Mouse (Mus musculus) large intestine, adult 2 months (tissue): ENCODE results near the gene Gphb5. TPM values are rescaled to one million over a fixed set of nuclear protein-coding genes. Genes with fewer than 3 reads are reported as not detected.
"Not testable (repeated sequence)": the region's sequence is repeated elsewhere in the genome, so short reads cannot be mapped to it uniquely, and the experiment has no call there.

ENCODE experiments used
- DNase-seq: peaks from one replicate; pipeline ENCODE4 v3.0.0-alpha.2; 2012; ENCODE audit warnings: low read depth, low spot score
- WGBS: fragments of 180-500 bp; shearing (Covaris S2); methylation state at CpG from one replicate; pipeline ENCODE4 v1.1.7; 2018; 5-methylcytosine and 5-hydroxymethylcytosine counted together
- polyA plus RNA-seq: library from polyadenylated mRNA; depleted of rRNA; stranded (reverse); fragments of >200 nt; gene quantifications from 2 replicates; pipeline ENCODE4 v1.2.3, GENCODE M21; 2012; rRNA removed

Gene Gphb5
- not detected in 2 replicates for polyA plus RNA-seq

GRCm38 (mm10) chr12:75416681-75417080 is at the start of gene Gphb5:
Gene Gphb5, minus strand, starts transcription at chr12:75416781.
- WGBS: 82% methylated on average over 4 of the region's 4 CpGs

GRCm38 (mm10) chr12:75466206-75466605 is 49.6 kb upstream of the Gphb5 start:
- 85% methylated on average over 7 of the region's 7 CpGs for WGBS
- no peak for DNase-seq

More at GRCm38 (mm10) chr12:75416681-75417080, at the start of gene Gphb5:
- no peak for DNase-seq

- no peak for DNase-seq
- 80% methylated on average over 9 of the region's 9 CpGs for WGBS
Measured at GRCm38 (mm10) chr12:75464016-75464769, 47.6 kb upstream of the Gphb5 start.

- DNase-seq: no peak
- 84% methylated on average over 5 of the region's 5 CpGs for WGBS
Measured at GRCm38 (mm10) chr12:75460561-75460960, 44.0 kb upstream of the Gphb5 start.

- 85% methylated on average over 5 of the region's 5 CpGs for WGBS
- DNase-seq: no peak
Measured at GRCm38 (mm10) chr12:75459656-75460055, 43.1 kb upstream of the Gphb5 start.

- DNase-seq: no peak
- 84% methylated on average over 6 of the region's 6 CpGs for WGBS
Measured at GRCm38 (mm10) chr12:75453441-75453840, 36.9 kb upstream of the Gphb5 start.

- DNase-seq: no peak
- 80% methylated on average over 4 of the region's 4 CpGs for WGBS
Measured at GRCm38 (mm10) chr12:75453027-75453426, 36.4 kb upstream of the Gphb5 start.

GRCm38 (mm10) chr12:75450592-75450991 is 34.0 kb upstream of the Gphb5 start:
- 59% methylated on average over 8 of the region's 8 CpGs for WGBS
- DNase-seq: no peak

GRCm38 (mm10) chr12:75450011-75450410 is 33.4 kb upstream of the Gphb5 start:
- no peak for DNase-seq
- 18% methylated on average over 14 of the region's 14 CpGs for WGBS

- 55% methylated on average over 6 of the region's 6 CpGs for WGBS
Measured at GRCm38 (mm10) chr12:75449475-75449966, 32.9 kb upstream of the Gphb5 start.

GRCm38 (mm10) chr12:75448921-75449320 is 32.3 kb upstream of the Gphb5 start:
- 61% methylated on average over 5 of the region's 5 CpGs for WGBS
- no peak for DNase-seq

More at GRCm38 (mm10) chr12:75449475-75449966, 32.9 kb upstream of the Gphb5 start:
- DNase-seq: no peak

GRCm38 (mm10) chr12:75446245-75446644 is 29.7 kb upstream of the Gphb5 start:
- no peak for DNase-seq
- WGBS: 72% methylated on average over 7 of the region's 7 CpGs

GRCm38 (mm10) chr12:75432400-75432799 is 15.8 kb upstream of the Gphb5 start:
- DNase-seq: not testable (repeated sequence)
- WGBS: 80% methylated on average over 6 of the region's 6 CpGs

GRCm38 (mm10) chr12:75429685-75430396 is 13.3 kb upstream of the Gphb5 start:
- no peak for DNase-seq
- WGBS: 36% methylated on average over 1 of the region's 1 CpGs

- DNase-seq: no peak
- 93% methylated on average over 6 of the region's 6 CpGs for WGBS
Measured at GRCm38 (mm10) chr12:75428719-75429118, 12.1 kb upstream of the Gphb5 start.

- DNase-seq: no peak
- 77% methylated on average over 7 of the region's 7 CpGs for WGBS
Measured at GRCm38 (mm10) chr12:75425882-75426281, 9.3 kb upstream of the Gphb5 start.

GRCm38 (mm10) chr12:75424817-75425216 is 8.2 kb upstream of the Gphb5 start:
- no peak for DNase-seq
- 78% methylated on average over 4 of the region's 4 CpGs for WGBS

- no peak for DNase-seq
- 59% methylated on average over 7 of the region's 7 CpGs for WGBS
Measured at GRCm38 (mm10) chr12:75424359-75424758, 7.8 kb upstream of the Gphb5 start.

GRCm38 (mm10) chr12:75414991-75415390 is 1.6 kb downstream of the Gphb5 start:
- no peak for DNase-seq
- 64% methylated on average over 6 of the region's 6 CpGs for WGBS

- WGBS: 47% methylated on average over 9 of the region's 9 CpGs
- no peak for DNase-seq
Measured at GRCm38 (mm10) chr12:75412964-75413363, 3.6 kb downstream of the Gphb5 start.

- WGBS: 28% methylated on average over 7 of the region's 7 CpGs
- DNase-seq: no peak
Measured at GRCm38 (mm10) chr12:75397077-75397476, 19.5 kb downstream of the Gphb5 start.
